Mouse (Mus musculus) lung, adult 10 weeks (tissue): ENCODE measurements around the gene Usp26. TPM values are rescaled to one million over a fixed set of nuclear protein-coding genes. Genes with fewer than 3 reads are reported as not detected.

Experiments
- polyA plus RNA-seq: library from polyadenylated mRNA; stranded (reverse); fragments of 350-450 nt; fragmentation: Illumina TruSeq; extraction: RNeasy Lipid Tissue Mini Kit (QIAGEN cat#74804); gene quantifications from one replicate; pipeline ENCODE4 v1.2.3, GENCODE M21; 2014; ENCODE audit warnings: low read depth, low replicate concordance; ENCODE audit not compliant: insufficient read depth

Usp26 gene
- polyA plus RNA-seq = not detected

DNA sequence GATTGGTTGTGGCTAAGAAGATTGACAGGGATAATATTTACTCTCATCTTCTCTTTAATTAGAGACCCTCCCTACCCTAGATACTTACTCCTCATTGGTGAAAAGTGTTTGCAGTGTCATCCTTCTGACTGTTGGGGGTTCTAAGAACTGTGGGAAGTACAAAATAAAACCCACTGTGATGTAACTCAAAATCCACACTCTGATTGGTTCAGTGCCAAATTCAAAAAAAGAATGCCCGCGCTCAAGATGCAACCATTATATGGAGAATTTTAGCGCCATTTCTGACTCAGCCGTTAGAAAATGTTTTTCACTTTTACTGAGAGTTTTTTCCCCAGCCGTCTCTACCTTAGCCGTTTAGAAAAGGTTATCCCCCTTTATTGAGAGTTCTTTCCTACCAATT lies at the start of gene Usp26:
Usp26 (minus strand) TSS at position 101 of the 400 bp plus-strand sequence.

Other genes with a start within 250 kb of the Usp26 start
- 1.2 TPM for gene Hs6st2, start 119.4 kb downstream of the Usp26 start, polyA plus RNA-seq
- gene 1700080O16Rik, start 171.5 kb upstream of the Usp26 start, polyA plus RNA-seq = not detected